Mouse (Mus musculus) adrenal gland, adult 18-20 months (tissue): ENCODE measurements at regions not wholly inside any gene's neighbourhood (a gene's known extent, or its start where the extent isn't known, plus 50 kb on each side); places are given as distances from the start of the nearest gene placed in this dataset.

Source experiments
- DNase-seq, 2 experiments: peaks; one replicate each; pipeline ENCODE4 v3.0.0; 2021 to 2022; ENCODE audit warnings: low spot score in 2 of 2

DNA sequence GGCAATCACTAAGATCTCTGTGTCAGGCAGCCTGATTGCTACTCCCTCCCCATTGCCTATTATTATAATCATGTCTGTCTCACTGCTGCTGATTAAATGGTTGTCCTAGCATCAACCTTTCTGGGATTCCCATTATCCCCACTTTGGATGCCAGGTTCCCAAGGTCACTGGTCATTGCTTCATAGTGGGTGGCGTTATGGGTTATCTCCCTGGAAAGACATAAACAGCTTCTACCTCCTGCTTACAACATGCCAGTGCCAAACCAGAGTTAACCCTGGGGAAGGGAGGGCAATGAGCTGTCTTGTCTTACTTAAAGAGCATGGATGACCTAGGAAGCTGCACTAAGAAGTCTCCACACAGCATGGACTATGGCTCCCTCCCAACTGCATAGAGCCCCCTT is 136.9 kb downstream of the Uaca start:
- DNase-seq, result no peak

DNA sequence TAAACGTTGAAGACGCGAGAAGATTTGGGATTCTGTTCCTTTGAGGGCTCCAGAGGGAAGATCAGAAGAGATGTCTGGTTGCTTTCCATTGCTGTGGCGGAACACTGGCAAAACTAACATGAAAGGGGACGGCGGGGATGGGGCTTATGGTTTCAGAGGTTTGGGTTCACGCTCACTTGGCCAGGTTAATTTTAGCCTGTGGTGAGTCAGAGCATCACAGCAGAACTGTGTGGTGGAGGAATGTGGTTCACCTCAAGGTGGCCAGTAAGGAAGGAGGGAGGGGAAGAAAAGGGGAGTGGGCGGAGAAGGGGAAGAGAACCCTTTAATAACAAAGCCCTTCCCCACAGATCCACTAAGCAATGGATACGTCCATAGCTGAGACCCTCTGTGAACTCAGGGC is 142.6 kb downstream of the Uaca start:
- DNase-seq, result no peak

DNA sequence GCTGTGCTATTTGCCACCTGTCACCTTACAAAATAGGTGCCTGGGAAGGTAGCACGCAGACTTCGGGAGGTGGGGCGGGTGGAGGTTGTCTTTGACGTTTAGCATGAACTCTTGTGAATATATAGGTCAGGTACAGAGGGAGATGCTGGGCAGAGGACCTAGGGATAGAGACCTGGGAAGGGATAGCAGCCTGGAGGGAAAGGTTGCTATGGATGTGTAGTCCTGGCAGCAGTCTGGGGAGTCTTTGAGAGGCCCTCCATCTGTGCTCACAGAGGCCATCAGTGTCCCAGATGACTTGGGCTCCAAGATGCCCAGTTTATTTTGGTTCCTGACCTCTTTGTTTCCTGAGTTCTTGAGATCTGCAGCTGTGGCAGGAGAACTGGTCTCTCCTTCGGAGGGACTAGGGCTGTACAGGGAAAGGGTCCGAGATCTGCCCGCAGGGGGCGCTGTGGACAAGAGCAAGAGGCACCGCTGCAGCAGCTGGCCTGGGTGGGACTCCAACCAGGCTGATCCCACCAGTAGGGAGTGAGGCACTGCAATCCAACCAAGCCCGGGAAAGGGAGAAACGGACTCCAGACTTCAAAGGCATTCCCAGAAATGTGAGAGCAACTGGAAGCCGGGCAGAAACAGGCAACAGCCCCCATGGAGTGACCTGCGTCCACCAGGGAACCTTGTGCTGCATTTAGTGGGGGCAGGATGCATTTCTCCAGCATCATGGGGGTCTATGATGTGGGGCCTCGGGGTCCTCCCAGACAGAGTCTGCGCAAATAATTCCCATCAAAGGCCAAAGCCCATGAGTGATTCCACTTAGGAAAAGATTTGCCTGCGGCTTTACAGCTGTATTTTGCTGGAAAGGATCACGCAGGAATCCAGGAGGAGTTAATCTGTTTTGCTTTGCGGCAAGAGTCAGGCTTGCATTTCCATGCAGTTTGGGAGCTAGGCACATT is 145.8 kb downstream of the Uaca start:
- DNase-seq, result peak; percentile 78 to 83

DNA sequence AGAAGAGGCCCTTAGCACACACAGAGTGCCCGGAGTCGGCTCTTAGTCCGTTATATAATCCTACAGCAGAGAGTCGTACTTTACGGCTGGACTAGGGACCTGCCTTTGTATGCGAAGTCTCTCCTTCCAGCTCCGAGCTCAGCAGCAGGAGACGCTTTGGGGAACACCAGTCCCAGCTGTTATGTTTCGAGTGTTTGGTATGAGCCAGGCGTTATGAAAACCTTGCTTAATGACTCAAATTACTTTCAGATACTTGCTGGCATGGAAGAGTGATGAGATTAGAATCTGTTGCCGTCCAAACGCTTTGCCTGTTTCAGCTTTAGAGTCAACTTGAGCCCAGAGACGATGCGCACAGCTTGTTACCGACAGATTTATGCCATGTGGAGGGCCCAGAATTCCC is 153.0 kb downstream of the Uaca start:
- DNase-seq, result no peak

DNA sequence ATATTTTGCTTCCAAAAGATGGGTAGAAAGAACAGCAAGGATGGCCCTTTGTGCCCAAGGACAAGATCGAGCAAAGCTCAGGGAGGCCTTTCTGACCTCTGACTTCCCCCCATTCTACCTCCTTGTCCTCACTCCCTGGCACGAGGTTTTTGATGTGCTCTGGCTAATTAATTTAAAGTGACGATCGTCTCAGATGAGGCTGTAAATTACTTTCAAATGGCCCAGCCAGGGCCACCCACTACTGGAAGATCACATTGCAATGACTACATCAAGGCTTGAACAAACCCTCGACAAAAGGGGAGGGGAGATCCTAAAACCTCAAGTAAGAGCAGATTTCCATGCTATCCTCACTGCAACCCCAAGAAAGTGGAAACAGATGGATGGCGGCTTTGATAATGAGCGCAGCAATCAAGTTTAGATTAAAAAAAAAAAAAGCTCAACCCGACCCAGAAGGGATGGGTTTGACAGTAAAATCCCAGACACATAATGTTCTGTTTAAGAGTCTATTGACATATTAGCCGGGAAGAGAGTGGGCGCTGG is 154.3 kb downstream of the Uaca start:
- no peak for DNase-seq

DNA sequence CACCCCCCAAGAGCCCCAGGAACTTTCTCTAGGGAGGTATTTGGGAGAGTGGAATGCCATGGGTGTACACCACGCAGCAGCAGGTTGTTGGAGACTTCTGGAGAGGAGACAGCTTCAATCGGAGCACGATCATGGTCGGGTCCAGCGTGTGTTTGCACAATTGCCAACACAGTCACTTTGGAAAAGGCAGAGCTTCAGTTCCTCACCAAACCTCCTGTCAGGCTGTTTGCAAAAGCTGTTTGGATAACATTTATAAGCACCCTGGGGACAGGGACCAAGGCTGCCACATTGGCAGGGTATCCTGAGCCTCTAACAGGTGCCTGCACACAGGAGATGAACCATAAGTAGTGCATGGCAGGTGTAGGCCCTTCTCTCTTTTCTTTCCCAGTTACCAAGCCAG is 155.8 kb downstream of the Uaca start:
- no peak for DNase-seq

GRCm38 (mm10) chr9:60951071-60951561 is 156.8 kb downstream of the Uaca start:
- DNase-seq, result no peak

DNA sequence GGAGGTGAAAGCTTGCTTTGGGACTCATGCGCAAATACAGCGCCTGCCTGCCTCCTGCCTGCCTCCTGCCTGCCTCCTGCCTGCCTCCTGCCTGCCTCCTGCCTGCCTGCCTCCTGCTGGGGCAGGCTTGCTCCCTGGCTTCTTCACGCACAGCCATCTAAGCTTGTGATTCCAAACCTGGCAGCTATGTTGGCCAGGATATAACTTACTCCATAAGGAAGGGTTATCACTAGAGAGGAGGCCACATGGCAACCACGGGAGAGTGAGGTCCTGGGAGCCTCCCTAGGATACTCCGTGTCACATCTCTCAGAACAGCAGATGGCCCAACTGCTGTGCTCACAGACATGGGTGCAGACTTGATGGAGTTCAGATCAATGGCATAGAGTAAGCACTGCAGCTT is 163.1 kb downstream of the Uaca start:
- no peak for DNase-seq

DNA sequence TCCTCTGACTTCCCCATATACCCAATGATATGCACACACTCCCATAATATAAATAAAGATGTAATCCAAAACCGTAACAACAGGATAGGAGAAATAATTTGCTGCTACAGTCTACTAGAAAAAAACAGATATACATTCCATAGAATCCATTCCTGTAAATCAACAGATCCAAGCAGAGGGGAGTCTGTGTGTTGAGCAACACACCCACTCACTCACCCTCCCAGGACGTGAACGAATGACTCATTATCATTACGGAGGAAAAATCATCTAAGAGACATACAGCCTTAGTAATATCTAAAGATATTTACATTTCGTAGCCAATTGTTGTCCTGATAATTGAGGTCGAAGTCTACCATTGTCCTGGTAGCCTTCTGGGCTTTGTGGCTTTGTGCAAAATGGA is 165.2 kb downstream of the Uaca start:
- no peak for DNase-seq

GRCm38 (mm10) chr9:60962086-60962485 is 167.7 kb downstream of the Uaca start:
- DNase-seq, result no peak

DNA sequence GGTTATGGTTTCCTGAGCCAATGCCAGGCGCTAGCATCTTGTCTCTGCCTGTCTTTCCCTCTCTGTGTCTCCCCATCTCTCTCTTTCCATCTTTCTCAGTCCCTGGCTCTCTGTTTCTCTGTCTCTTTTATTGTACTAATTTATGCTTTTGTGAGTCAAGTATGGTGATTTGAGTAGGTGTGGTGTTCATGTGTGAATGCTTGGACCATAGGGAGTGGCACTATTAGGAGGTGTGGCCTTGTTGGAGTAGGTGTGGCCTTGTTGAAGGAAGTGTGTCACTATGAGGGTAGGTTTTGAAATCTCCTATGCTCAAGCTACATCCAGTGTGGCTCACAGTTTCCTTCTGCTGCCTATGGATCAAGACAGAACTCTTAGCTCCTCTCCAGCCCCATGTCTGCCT is 171.3 kb downstream of the Uaca start:
- no peak for DNase-seq

DNA sequence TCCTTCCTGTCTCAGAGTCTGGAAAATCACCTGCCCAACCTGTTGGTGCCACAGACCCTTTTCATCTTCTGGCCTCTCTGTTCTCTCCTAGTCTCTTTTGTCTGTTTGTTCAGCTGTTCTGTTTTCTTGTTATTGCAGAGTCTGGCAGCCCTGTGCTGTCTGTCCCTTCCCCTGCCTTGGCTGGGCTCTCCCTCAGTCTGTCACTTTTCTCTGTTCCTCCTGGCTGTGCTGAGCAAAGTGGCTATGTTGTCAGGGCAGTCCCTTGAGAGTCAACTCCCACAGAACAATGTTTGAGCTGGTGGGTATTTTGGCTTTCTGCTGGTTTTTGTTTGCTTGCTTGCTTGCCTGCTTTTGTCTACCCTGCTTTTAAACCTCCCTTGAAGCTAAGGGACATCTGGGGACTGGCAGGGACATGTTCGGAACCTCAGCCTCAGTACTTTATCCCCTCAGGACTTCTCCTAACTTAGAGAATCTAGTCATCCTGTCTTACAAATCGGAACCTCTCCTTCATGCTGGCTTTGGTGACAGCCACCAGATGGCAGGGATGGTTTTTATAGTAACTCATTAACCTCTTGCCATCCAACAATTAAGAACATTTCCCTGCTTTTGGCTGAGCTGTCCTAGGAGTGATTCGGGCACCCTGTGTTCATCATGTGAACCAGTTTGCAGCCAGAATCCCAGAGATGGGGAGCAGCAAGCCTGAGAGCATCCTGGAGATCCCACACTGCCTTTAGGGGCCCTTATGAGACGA is 174.1 kb downstream of the Uaca start:
- no peak for DNase-seq

- no peak for DNase-seq
Observed at GRCm38 (mm10) chr9:60972201-60972910, 178.0 kb downstream of the Uaca start.

DNA sequence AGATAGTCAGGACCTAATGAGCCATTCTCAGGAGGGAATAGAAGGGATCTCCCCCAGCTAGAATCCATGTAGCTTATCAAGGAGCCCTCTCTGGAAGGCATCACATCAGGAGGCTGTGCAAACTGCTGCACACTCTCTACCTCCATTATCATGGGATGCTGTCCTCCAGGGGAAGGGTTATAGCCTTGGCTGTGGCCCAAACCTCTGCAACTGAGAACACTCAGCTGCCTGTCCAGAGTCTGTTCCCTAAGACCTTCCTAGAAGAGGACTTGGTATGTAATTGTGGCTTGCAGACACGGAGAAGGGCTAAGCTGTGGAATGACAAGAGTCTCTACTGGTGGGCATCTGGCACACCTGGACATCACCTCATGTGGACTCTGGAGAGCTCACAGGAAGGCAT is 180.2 kb downstream of the Uaca start:
- DNase-seq, result no peak

DNA sequence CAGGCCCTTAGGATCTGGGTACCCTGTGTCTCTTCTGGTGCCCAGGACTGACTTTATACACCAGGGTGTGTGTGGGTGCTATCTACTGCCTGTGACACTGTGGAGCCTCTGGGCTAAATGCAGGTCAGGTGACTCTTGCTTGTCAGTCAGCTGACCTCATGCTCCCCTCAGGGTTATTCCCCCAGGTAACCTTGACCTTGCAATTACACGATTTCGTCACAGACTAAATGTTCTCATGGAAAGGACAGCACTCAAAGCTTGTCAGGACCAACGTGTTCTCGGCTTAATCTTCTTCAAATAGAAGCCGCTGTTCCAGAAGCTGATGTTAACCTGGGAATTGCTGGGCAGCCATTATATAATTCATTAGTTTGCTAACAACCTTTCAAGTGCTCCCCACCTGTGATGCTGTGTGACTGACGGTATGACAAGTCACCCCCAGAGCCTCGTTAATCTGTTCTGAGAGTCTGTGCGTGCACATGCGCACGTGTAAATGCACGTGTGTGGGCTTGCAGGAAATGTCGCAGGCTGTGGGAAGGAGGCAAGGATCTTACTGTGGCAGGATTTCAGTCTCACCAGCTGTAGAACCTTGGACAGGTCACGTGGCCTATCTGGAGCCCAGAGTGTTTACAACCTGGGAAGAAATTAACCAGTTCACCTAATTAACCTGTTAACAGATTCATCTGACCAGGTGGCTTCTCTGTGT is 188.2 kb downstream of the Uaca start:
- DNase-seq, result no peak

GRCm38 (mm10) chr9:60983246-60983645 is 188.9 kb downstream of the Uaca start:
- no peak for DNase-seq

DNA sequence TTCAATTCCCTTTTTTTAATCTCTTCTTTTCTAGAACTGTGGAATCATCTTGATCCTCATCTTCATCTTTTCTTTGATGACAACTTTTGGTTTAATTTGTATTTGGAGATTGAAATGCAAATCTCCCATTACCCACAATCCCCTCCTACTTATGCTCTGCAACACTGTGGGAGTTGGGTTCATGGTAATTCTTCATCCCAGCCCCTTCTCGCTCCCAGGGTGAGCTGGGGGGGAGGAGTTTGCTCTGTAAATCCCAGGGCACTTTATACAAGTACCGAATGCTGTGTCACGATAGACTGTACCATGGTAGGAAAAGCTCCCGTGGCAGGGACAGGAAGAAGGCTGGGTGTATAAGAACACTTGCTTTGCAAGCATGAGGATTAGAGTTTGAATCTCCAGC is 193.8 kb downstream of the Uaca start:
- DNase-seq, result no peak

GRCm38 (mm10) chr9:60989670-60990391 is 195.5 kb downstream of the Uaca start:
- peak; percentile 37 to 46 for DNase-seq

DNA sequence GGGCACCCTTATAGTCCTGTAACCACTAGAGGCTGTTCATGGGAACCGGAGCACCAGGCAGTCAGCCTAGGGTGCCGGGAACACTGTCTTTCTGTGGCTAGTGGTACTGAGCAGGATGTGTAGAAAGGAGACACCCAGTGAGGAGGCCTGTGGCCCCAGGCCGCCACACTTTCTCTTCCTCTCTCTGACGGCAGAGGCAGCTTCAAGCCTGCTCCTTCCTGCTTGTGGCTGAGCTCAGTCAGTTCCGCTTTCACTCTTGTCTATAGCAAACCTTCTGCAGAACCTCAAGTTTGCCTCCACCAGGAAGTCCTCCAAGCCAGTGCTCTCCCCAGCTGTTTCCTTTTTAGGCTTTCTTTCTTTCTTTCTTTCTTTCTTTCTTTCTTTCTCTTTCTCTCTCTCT is 197.2 kb downstream of the Uaca start:
- DNase-seq, result no peak

- DNase-seq, result no peak
Observed at GRCm38 (mm10) chr9:60993661-60994060, 199.3 kb downstream of the Uaca start.
